Mouse (Mus musculus): ENCODE measurements at regions not wholly inside any gene's neighbourhood (a gene's known extent, or its start where the extent isn't known, plus 50 kb on each side); places are given as distances from the start of the nearest gene placed in this dataset.
"Not testable (repeated sequence)": the region's sequence is repeated elsewhere in the genome, so short reads cannot be mapped to it uniquely, and the experiment has no call there.

DNA sequence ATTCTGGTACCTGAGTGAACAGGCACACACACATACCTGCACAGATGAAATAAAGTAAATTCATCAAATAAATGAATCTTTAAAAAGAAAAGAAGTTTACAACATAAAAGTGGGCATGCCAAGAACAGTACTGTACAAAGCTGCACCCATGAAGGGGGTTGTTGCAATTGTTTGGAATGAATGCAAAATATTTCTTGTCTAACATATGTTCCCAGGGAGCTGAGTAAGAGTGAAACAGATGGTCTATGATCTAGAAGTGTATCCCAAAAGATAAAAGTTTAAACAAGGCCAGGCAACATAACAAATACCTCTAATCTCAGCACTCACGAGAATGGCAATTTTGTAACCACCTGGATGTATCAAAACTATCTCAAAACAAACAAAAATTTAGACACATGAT is 1685.5 kb upstream of the Dsel start:
- no peak for DNase-seq

DNA sequence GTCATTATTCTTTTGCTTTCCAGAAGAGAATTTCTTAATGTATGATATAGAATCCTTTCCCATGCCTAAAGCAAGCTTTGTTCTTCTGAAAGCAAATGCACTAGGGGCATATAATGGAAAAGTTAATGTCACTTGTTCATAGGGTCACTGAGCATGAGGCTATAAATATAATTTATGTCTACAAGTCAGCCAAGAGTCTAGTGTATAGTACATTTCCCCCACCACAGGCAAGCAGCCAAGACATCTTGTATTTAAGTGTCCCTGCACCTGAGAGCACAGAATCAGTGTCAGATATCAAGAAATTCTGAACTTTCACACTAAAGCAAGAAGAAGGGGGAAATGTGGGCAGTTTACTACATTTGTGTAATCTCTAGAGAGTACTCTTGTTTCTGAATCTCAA is 1675.3 kb upstream of the Dsel start:
- no peak for DNase-seq

DNA sequence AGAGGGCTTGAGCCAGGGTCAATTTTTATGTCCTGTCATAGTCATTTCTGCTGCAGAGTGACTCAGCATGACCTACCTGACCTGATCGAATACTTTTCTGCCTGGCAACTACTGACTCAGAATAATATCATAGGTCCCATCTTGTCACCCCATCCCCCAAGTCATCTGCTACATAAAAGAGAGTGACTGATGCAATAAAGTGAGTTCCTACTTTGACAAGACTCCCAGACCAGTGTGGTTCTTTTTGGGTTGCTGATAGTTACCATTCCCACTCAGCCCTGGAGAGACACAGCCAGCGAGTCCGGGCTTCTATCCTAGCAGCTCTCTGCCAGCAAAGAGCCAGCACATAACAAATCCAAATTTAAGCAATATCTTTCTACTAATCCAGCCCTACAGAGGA is 1665.8 kb upstream of the Dsel start:
- no peak for DNase-seq

DNA sequence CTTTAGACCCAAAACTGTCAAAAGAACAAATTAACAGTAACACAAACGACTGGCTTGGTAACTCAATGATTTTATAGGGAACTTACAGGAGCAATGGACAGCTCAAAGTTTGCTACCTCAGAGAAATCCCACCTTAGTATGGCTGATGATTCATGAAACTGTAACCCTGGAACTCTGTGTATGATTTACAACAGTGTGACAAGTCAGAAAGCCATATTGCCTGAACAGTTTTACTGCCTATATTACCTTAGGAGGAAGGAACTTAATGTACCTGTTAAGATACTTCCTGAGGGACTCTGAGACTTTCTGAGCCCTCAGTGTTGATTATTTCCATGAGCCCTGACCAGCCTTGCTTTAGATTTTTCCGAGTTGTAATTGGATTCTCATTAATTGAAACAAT is 1631.3 kb upstream of the Dsel start:
- no peak for DNase-seq

DNA sequence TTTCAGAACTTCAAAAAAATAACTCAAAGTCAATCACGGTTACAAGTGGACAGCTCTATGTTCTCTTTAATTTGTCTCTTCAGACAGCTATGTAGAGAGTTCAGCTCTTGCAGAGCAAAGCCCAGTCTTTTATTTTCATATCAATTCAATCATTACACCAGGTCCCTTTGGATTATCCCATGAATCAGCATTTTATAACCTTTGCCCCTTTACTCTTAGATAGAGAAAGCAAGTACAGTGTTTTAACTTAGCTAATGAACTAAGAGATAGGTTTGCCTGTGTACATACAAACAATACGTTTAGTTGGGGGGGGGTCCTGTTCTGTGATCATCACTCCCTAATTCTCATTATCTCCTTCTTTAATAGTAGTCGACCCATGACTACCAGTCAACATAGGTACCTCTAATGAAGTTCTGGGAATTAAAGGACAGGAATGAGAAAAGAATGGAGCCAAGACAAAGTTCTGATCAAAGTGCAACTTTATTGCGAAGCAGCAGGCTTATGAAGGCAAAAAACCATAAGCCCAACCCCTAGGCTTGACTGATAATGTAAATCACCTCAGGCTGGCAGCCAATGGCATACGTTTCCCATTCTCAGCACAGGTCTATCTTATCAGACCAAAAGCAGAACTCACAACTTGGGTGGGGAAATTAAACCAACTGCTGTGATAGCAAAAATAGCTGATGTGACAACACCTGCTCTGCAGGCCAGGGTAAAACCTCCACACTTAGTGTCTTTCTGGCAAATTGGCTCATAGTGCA is 1625.7 kb upstream of the Dsel start:
- DNase-seq, result no peak

DNA sequence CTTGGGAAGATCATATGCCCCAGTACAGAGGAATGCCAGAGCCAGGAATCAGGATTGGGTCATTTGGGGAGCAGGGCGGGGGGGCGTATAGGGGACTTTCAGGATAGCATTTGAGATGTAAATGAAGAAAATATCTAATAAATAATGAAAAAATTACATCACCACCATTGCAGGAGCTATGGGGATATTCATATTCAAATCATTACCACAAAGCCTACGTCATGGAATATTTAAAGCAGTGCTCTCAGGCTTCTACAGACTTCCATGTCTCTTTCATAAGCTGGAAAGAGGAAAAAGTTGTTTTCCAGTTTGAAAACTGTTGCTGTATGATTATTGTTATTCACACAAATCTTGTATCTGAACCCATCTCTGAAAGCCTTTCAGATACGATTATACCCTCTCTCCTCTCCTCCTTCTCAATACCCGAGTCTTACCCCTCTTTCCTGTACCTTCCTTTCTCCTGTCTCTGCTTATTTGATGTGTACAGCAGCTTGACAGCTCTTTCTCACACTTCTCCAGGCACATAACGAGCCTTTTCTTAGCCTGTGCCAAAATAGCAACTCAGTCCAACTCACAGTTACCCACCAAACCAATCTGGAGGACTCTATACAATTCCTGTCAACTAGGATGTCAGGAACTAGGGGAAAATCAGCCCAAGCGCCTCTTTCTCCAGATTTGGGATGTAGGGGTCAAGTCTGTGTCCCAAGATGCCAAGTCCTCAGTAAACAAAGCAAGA is 1592.0 kb upstream of the Dsel start:
- DNase-seq, result no peak

DNA sequence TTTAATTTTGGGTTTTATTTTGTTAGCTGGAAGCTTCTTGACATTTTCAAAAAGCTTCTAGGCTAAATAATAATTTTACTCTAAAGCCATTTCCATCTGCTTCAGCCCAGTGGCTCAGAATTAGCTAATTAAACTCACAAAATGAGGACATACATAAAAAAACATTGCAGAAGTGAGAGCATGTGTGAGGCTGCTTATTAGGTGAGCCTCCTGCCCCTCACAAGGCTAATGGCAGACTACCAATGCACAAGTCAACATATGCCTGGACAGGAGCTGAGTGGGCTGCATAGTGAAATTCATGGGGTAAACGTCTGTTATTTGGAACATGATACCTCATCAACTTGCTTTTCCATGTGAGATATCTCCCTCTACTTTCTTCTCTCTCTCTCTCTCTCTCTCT is 1569.0 kb upstream of the Dsel start:
- DNase-seq, result no peak

DNA sequence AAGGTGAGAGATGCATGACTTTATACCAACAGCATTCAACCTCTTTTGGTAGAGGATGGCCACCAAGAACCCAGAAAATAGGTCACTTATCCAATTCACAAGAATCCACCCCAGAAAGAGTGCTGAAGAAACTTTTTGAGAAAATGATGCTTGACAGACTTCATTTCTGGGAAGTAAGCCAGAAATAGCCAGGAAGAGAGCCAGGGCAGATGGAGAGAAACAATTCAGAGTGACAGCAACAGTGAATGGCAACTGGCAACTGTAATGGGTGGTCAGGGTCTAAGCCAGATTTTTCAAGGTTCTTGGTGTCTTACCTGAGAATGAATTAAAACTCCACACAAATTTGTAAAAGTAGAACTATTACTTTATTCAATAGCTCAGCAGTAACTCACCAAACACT is 1566.5 kb upstream of the Dsel start:
- peak in 1 of 2 experiments; percentile 16 for DNase-seq

DNA sequence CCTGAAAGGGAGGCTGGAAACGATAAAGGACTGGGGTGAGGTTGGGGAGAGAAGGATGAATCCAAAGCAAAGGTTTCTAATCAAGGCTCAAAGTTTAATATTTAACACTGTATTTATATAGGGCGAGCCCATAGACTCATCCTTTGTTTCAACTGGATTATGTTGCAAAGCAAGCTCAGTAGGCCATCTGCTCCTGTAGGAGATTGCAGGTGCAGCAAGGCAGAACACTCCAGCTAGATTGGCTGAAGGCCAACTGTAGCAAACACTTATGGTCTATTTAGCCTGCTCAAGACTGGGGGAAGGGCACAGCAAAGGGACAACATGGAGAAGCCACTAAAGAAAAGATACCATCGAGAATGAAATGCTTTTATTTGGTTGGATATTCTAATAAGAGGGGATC is 1548.1 kb upstream of the Dsel start:
- DNase-seq, result peak; percentile 19 to 21

DNA sequence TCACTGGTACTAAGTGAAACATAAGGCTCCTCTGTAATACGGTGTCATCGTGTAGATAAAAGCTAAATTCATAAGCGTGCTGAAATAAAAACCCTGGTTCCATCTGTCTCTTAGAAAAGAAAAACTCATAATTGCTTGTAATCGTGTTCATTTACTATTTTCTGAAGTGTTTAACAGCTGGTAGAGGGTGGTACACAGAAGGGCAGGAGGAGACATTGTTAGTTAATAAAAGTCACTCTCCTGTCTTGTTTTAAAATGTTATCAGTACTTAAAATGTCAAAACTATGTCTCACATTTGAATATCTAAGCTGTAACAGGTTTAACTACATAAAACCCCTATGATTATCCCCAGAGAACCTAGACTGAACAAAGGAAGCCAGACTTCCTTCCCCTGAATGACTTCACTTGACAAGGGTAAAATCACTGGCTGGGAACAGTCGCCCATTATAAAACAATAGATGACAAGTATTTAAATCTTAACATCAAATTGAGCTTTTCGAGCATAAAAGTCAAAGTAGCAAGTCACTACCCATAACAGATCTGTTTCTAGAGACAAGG is 1530.6 kb upstream of the Dsel start:
- no peak for DNase-seq

DNA sequence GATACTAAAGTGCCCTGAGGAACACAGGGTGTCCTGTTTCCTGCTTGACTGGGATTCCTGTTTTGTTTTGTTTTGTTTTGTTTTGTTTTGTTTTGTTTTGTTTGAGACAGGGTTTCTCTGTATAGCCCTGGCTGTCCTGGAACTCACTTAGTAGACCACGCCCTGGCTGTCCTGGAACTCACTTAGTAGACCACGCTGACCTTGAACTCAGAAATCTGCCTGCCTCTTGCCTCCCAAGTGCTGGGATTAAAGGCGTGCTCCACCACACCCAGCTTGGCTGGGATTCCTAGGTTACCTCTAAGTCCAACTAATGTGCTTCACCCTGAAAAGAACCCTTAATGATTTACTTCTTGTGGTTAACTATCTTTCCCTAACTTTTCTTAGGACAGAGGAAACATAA is 1529.6 kb upstream of the Dsel start:
- not testable (repeated sequence) for DNase-seq

DNA sequence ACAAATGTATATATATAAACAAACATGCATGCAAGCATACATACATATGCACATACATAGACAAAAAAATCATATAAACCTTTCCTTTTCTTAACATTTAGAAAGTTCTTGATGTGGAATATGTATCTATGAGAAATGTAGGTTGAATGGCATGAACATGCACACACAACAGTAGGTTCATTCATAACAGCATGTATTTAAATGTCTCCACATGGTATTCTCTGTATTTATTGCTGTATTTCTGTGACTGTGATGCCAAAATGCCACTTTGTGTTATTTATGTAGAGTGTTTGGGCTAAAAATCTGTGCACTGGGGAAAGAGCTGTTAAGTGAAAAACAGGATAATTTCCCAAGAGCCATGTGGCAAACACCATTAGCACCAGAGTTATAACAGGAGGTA is 1528.2 kb upstream of the Dsel start:
- DNase-seq, result no peak

DNA sequence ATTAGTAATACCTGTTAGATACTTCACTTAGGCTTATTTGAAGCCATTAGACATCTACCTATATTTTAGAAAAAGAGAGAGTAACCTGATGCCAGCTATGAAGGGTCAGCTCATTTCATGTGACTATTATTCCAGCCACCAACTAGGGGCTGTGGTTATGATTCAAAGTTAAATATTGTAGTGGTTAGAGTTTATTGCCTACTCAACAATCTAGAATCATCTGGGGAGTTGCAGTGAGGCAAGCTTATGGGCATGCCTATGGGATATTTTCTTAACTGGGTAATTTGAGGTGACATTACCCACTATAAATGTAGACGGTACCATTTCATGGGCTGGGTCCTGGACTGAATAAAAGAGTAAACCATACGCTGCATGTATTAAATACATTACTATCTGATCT is 1525.2 kb upstream of the Dsel start:
- no peak for DNase-seq

DNA sequence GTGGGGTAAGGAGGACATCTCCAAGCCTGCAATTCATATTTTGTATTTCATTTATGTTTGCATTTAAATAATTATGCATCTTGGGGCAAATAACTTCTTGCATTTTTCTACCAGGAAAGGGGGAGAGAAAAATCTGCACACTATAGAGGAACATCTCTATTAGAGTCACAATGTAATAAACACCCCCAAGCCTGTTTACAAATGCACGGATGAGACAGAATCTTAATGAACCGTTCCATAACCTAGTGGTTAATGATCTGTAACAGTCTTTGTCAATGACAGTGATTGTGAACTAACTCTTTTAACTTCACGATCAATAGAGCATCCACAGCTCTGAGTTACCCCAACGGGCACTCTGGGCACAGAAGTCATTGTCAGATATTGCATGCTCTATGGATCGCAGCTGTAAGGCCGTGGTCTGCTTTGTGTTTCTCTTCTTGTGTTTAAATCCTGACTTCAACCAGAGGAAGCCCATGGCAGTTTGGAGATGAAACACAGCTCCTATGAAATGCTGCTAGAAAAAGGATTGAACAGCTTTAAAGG is 1520.2 kb upstream of the Dsel start:
- no peak for DNase-seq

DNA sequence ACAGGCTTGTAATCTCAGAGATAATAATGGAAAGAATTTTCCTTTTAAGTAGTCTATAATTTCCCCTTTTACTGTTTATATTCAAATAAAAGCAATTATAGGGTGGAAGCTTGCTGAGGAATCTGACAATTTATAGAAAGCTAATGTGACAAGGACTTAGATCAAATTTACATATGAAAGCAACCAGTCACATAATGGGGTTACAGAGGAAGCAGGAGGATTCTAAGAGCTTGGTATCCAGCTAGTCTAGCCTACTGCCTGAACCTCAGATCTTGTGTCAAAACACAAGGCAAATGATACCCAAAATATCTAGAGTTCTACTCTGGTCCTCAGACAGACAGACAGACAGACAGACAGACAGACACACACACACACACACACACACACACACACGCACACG is 1519.0 kb upstream of the Dsel start:
- no peak for DNase-seq

DNA sequence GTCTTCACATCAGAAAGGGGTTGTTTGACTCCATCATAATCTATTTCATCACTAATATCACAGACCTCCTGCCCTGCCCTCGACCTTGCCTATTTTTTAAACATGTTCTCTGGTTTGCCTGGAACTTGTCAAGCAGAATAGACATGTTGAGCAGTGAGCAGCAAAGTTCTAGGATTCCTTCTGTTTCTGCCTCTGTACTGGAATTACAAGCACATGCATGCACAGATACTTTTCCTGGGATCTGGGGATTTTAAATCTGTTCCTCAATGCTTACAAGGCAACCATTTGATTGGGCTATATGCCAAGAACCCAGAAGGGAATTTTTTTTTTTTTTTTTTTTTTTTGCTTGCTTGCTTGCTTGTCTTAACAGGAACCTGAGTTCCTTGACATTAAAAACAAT is 1508.0 kb upstream of the Dsel start:
- DNase-seq, result no peak

DNA sequence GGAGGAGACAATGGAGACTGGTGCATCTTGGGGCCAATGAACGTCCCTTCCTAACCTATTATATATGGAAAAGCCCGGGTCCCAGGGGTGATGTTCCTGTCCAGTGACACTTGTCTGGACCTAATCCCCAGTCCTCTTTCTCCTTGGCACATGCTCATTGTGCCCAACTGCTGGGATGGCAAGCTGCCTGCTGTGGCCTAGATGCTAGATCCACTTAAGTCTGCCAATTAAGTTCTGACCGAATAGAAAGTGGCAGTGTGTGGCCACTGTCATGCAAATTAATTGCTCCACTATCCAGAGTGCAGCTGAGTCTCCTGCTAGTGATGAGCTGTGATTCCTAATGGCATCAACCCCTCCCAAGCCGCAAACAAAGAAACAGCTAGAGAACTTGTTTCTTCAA is 1493.5 kb upstream of the Dsel start:
- DNase-seq, result peak; percentile 16 to 33

DNA sequence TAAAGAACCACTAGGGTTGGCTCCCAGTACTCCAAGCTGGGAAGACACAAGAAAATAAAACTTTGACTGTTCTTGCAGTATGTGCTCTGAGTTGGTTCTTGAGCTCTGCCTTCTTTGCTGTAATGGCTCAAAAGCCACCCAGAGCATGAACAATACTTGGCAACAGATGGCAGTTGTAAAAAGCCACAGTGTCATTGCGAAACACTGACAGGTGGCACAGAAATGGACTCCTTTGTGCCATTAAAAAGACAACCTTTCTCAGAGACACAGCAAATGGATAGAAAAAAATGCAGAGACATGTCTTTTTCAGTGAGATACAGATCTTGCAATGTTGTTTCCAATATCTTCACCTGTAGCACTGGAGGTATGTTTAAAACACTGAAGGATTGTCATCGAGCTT is 1443.3 kb upstream of the Dsel start:
- no peak for DNase-seq

DNA sequence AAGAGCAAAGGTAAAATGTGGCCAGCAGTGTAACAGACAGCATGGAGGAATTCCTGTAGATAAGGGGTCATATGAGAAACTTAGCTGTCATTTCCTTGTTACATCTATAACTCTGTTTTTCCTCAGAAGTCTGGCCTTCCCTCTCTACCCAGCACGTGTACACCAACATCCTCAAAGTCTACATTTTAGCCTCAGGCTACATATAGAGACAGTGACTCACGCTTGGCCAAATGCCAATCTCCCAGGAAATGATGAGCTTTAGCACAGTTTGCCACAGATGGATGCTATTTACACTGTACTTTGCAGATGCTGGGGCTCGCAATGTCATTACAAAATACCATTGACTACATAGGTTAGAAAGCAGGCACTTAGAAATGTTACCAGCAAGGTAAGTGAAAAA is 1433.1 kb upstream of the Dsel start:
- peak in 1 of 2 experiments; percentile 12 for DNase-seq

DNA sequence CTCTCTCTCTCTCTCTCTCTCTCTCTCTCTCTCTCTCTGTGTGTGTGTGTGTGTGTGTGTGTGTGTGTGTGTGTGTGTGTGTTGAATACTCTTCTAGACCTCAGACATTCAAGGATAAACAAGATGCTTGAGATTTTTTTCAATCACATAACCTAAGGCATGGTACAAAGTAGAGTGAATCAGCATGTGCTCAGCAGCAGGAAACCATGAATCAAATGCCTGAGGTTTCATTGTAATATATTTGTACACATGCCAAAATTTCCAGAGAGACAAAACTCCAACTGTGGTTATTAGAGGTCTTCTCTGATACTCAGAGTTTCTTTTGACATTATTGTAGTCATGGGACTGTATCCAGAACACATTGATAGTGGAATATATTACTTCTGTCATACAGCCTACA is 1423.5 kb upstream of the Dsel start:
- no peak for DNase-seq

DNA sequence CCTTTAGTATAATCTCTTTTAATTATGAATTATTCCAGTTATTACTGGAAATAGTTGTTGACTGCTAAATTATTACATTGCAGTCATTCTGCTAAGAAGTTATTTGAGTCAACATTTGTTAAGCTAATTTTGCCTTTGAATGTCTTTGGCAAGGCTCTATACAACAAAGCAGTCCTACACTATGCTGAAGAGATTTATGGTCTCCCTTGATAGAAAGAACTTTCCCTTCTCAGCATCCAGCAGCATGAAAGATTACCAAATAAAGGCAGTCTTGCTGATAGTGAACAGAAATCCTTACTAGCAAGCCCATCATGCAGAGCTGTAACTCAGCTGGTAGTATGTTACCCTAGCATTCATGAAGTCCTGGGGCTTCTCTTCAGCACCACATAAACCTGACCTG is 1419.4 kb upstream of the Dsel start:
- DNase-seq, result no peak

DNA sequence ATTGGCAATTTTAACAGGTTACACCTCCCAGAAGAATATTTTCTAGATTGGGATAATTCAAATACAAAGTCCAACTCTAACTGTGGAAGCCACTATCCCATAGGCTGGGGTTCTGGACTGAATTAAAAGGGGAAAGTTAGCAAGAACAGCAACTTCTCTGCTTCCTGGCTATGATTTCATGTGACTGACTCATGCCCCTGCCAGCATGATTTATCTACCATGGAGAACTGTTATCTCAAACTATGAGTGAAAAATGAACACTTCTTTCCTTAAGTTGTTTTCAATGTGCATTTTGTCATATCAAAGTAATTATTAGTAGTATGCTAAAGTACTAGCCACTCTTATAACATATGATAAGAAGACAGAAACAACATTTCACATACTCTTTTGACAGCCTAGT is 1394.7 kb upstream of the Dsel start:
- DNase-seq, result no peak

DNA sequence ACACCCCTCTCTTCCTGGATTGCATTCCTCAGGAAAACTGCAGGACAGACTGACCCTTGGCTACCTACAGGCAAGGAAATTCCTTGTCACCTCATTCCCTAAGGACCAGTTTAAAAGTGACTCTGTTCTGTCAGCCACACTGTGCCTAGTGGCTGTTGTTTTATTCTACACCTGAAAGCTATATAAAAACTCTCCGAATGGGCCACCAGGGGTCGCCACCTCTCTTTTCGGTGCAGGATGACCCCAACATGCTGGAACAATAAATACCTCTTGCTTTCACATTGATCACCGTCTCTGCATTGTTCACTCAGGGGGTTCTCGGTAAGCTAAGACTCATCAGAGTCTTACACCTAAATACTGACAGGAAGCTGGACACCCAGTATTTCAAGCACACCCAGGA is 1382.6 kb upstream of the Dsel start:
- DNase-seq, result no peak

DNA sequence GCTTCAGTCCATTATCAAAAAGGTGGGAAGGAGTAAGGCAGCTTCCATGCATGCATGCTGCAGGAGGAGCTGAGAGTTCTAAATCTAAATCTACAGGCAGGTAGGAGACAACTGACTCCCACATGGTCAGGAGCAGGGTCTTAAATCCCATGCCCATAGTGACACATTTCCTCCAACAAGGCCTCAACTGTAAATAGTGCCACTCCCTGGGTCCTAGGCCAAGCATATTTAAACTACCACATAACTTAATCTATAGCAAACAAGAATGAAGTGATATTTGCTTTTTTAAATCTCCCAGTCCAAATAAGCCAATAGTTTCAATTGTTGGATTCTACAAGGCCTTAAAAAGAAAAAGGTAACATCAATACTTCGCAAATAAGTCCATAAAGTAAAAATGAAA is 1345.4 kb upstream of the Dsel start:
- no peak for DNase-seq
